Mouse (Mus musculus): Measurements from ENCODE around the gene Taf1a. TPM values are rescaled to one million over a fixed set of nuclear protein-coding genes. Genes with fewer than 3 reads are reported as not detected.
"Not testable (repeated sequence)": the region's sequence is repeated elsewhere in the genome, so short reads cannot be mapped to it uniquely, and the experiment has no call there.

The Taf1a gene
- polyA plus RNA-seq, 1 experiment: 5.7 TPM

DNA sequence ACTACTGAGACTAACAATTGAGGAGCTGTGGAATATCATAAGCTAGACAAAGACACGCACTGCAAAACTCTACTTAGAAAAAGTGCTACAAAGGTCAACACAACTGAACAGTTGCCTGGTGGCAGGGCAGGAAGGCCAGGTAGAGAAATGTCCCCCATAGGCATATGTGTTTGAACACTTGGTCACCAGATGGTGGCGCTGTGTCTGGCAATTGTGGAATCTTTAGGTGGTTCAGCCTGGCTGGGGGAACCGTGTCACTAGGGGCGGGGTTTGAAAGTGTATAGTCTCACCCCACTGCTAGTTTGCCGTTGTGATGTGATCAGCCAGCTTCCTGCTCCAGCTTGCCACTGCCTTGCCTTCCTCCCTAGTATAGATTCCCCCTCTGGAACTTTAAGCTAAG lies 14.1 kb upstream of the Taf1a start:
- no peak for DNase-seq (ENCODE audit: low read depth in 1 of 2, low spot score in 2 of 2)
- Histone ChIP-seq H3K36me3 (ENCODE audit: control insufficient read depth, insufficient read depth, low read length) (no peaks in the 10 kb centered on the region), H3K4me3 (ENCODE audit: extremely low read depth, insufficient read depth, insufficient read length) (no peak overlapping the region), H3K4me1 (ENCODE audit: control insufficient read depth, insufficient read depth, insufficient read length) (peaks cover 3% of the 10 kb centered on the region; the same call in 1 of the 2 replicates), H3K27ac (ENCODE audit: insufficient read depth, low read length) (no peak overlapping the region), H3K27me3 (ENCODE audit: control insufficient read depth, insufficient read depth, low read length) (no peaks in the 10 kb centered on the region)
- TF ChIP-seq POLR2A (IDR thresholded peaks at IDR 0.05; ENCODE audit: low read depth, low read length) (no peak), CTCF (IDR thresholded peaks at IDR 0.05; ENCODE audit: extremely low read depth, insufficient read depth, insufficient read length, insufficient replicate concordance) (no peak)
- 86% methylated on average over 5 of the region's 5 CpGs for WGBS

DNA sequence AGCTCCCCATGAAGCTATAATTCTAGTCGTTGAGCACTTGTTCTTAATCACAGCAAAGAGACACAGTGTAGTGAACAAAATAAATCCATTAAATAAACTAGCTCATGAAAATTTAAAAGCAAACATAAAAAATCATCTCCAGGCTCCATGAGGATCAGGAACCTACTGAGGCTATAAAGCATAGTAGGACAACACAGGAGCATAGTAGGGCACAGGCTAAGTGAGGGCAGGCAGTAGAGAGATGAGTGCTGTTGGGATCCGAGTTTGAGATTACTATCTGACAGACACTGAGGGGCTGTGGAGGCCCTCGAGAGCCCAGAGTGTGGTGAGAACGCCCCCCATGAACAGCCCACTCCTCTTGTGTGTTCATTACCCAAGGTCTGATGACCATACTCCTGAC lies 11.7 kb upstream of the Taf1a start:
- H3K27ac ChIP-seq (ENCODE audit: insufficient read depth, low read length): no peak overlapping the region
- H3K36me3 ChIP-seq (ENCODE audit: control insufficient read depth, insufficient read depth, low read length): no peaks in the 10 kb centered on the region
- TF ChIP-seq POLR2A (IDR thresholded peaks at IDR 0.05; ENCODE audit: low read depth, low read length): no peak
- no peak for TF ChIP-seq CTCF (IDR thresholded peaks at IDR 0.05; ENCODE audit: extremely low read depth, insufficient read depth, insufficient read length, insufficient replicate concordance)
- no peak for DNase-seq (ENCODE audit: low read depth in 1 of 2, low spot score in 2 of 2)
- no peaks in the 10 kb centered on the region for H3K4me1 ChIP-seq (ENCODE audit: control insufficient read depth, insufficient read depth, insufficient read length)
- H3K27me3 ChIP-seq (ENCODE audit: control insufficient read depth, insufficient read depth, low read length): no peaks in the 10 kb centered on the region; the same call in 1 of the 2 replicates
- WGBS: 76% methylated on average over 4 of the region's 4 CpGs
- no peak overlapping the region for H3K4me3 ChIP-seq (ENCODE audit: extremely low read depth, insufficient read depth, insufficient read length)

DNA sequence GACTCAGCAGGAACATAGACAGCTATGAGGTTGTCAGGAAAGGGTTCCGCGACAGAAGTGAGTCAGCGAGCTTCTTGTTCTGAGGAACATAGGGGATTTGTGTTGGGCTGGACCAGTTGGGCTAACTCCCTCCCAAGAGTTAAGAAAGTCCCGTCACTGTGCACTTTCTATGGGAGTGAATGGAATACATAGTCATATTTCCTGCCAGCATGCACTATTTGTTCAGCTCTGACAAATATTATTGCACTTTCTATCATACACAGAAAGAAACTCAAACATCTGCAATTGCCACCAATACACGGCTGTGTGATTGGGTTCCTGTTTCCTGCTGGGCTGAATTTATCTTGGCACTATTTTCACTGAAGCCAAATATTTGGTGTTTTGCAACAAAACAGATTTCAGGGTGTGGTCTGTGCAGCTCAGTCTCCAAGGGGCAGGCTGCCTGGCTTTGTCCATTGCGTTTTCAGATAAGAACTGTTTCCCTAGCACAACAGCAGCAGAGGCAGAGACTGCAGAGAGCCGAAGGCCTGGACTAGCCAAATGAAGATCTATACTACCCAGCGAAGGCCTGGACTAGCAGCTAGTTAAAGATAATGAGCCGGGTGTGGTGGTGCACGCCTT lies 10.3 kb upstream of the Taf1a start:
- H3K27ac ChIP-seq (ENCODE audit: insufficient read depth, low read length): no peak overlapping the region
- no peak for DNase-seq (ENCODE audit: low read depth in 1 of 2, low spot score in 2 of 2)
- H3K36me3 ChIP-seq (ENCODE audit: control insufficient read depth, insufficient read depth, low read length): no peaks in the 10 kb centered on the region
- TF ChIP-seq CTCF (IDR thresholded peaks at IDR 0.05; ENCODE audit: extremely low read depth, insufficient read depth, insufficient read length, insufficient replicate concordance): no peak
- TF ChIP-seq POLR2A (IDR thresholded peaks at IDR 0.05; ENCODE audit: low read depth, low read length): no peak
- WGBS: 78% methylated on average over 10 of the region's 10 CpGs
- H3K27me3 ChIP-seq (ENCODE audit: control insufficient read depth, insufficient read depth, low read length): no peaks in the 10 kb centered on the region; the same call in 1 of the 2 replicates
- no peaks in the 10 kb centered on the region for H3K4me1 ChIP-seq (ENCODE audit: control insufficient read depth, insufficient read depth, insufficient read length)
- no peak overlapping the region for H3K4me3 ChIP-seq (ENCODE audit: extremely low read depth, insufficient read depth, insufficient read length)

DNA sequence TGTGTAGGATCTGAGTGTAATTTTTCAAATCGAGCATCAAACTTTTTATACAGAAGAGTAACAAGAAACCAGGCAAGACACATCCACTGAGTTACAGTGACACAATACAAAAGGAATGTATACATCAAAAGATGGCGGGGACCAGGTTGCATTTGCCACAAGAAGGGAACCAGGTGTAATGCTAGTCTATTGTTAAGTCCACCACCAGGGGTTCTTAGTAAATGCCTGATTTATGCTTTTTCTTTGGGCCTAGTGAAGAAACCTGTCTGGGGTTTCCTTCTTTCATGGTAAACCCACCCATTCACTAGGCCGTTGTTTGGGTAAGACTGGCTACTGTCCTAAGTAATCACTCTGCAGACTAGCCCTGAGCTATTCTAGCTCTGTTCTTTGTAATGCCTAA lies 9.4 kb upstream of the Taf1a start:
- H3K27me3 ChIP-seq (ENCODE audit: control insufficient read depth, insufficient read depth, low read length); H3K4me1 ChIP-seq (ENCODE audit: control insufficient read depth, insufficient read depth, insufficient read length); H3K36me3 ChIP-seq (ENCODE audit: control insufficient read depth, insufficient read depth, low read length); H3K4me3 ChIP-seq (ENCODE audit: extremely low read depth, insufficient read depth, insufficient read length); H3K27ac ChIP-seq (ENCODE audit: insufficient read depth, low read length); DNase-seq (ENCODE audit: low read depth in 1 of 2, low spot score in 2 of 2): not testable (repeated sequence)
- WGBS: 95% methylated on average over 3 of the region's 3 CpGs

DNA sequence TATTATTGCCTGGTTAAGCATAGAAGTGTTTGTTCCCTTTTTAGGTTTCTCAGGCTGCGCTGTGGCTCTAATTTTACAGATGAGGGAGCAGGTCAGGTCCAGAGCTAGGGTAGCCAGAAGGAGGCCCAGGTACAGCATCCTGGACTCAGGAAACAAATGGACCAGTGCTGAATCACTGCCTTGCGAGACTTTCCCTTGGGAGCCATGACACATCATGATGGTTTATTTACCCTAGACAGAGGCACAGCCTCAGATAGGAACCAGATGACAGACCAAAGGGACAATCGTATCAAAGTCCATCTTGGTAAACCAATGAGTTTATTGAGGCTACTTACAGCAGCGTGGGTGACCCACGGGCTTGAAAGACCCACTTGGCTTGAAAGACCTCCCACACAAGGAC lies 7.0 kb upstream of the Taf1a start:
- 85% methylated on average over 5 of the region's 5 CpGs for WGBS
- DNase-seq (ENCODE audit: low read depth in 1 of 2, low spot score in 2 of 2): no peak
- H3K4me1 ChIP-seq (ENCODE audit: control insufficient read depth, insufficient read depth, insufficient read length): no peaks in the 10 kb centered on the region
- TF ChIP-seq CTCF (IDR thresholded peaks at IDR 0.05; ENCODE audit: extremely low read depth, insufficient read depth, insufficient read length, insufficient replicate concordance): no peak
- H3K27me3 ChIP-seq (ENCODE audit: control insufficient read depth, insufficient read depth, low read length): no peaks in the 10 kb centered on the region; the same call in 1 of the 2 replicates
- H3K36me3 ChIP-seq (ENCODE audit: control insufficient read depth, insufficient read depth, low read length): no peaks in the 10 kb centered on the region
- no peak overlapping the region for H3K27ac ChIP-seq (ENCODE audit: insufficient read depth, low read length)
- H3K4me3 ChIP-seq (ENCODE audit: extremely low read depth, insufficient read depth, insufficient read length): no peak overlapping the region

DNA sequence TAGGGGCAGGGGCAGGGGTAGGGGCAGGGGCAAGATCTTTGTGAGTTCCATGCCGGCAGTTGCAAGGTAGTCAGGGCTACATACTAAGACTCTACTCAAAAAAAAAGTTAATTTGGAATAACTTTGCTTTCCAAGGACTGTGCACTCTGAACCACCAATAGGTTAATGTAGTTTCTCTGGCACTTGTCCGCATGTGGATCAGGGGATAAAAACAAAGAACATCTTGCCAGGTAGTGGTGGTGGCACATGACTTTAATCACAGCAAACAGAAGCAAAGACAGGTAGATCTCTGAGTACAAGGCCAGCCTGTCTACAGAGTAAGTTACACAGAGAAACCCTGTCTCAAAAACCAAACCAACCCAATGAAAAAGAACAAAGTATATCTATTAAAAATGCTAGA lies 6.2 kb upstream of the Taf1a start:
- WGBS: 90% methylated on average over 2 of the region's 2 CpGs
- TF ChIP-seq CTCF (IDR thresholded peaks at IDR 0.05; ENCODE audit: extremely low read depth, insufficient read depth, insufficient read length, insufficient replicate concordance): no peak
- TF ChIP-seq POLR2A (IDR thresholded peaks at IDR 0.05; ENCODE audit: low read depth, low read length): no peak
- no peak for DNase-seq (ENCODE audit: low read depth in 1 of 2, low spot score in 2 of 2)
- Histone ChIP-seq H3K27ac (ENCODE audit: insufficient read depth, low read length) (no peak overlapping the region), H3K36me3 (ENCODE audit: control insufficient read depth, insufficient read depth, low read length) (no peaks in the 10 kb centered on the region), H3K4me1 (ENCODE audit: control insufficient read depth, insufficient read depth, insufficient read length) (no peaks in the 10 kb centered on the region), H3K27me3 (ENCODE audit: control insufficient read depth, insufficient read depth, low read length) (no peaks in the 10 kb centered on the region; the same call in 1 of the 2 replicates), H3K4me3 (ENCODE audit: extremely low read depth, insufficient read depth, insufficient read length) (no peak overlapping the region)

DNA sequence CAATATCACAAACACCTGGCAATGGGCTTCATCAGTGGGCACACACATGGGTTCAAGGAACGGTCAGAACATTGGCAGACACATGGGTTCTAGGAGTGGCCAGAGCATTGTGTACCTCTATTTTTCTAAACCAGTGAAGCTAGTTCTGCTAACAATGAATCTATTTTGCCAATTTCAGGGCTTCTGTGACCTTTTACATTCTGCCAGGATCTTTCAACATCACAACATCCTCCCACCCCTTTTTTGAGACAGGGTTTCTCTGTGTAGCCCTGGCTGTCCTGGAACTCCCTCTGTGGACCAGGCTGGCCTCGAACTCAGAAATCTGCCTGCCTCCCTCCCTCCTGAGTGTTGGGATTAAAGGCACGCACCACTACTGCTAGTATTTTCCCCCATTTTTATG lies 1.4 kb upstream of the Taf1a start:
- H3K27me3 ChIP-seq (ENCODE audit: control insufficient read depth, insufficient read depth, low read length); H3K4me3 ChIP-seq (ENCODE audit: extremely low read depth, insufficient read depth, insufficient read length); DNase-seq (ENCODE audit: low read depth in 1 of 2, low spot score in 2 of 2); H3K27ac ChIP-seq (ENCODE audit: insufficient read depth, low read length); H3K36me3 ChIP-seq (ENCODE audit: control insufficient read depth, insufficient read depth, low read length); H3K4me1 ChIP-seq (ENCODE audit: control insufficient read depth, insufficient read depth, insufficient read length): not testable (repeated sequence)
- 95% methylated on average over 3 of the region's 3 CpGs for WGBS
